Mouse (Mus musculus) C2C12 (cell line): ENCODE measurements around the gene Cnn1.

ENCODE experiments used
- CTCF ChIP-seq: IDR thresholded peaks from one replicate; pipeline ENCODE4 v1.5.1; 2011; ENCODE audit not compliant: control insufficient read depth, insufficient read depth, insufficient read length
- MAX ChIP-seq: IDR thresholded peaks from one replicate; pipeline ENCODE4 v1.6.1; 2011; ENCODE audit warnings: mild to moderate bottlenecking, control low read depth
- USF1 ChIP-seq: IDR thresholded peaks from one replicate; pipeline ENCODE4 v1.6.1; 2011; ENCODE audit warnings: low read depth, mild to moderate bottlenecking, control low read depth, moderate library complexity

- no peak for TF ChIP-seq CTCF
- TF ChIP-seq MAX, result no peak
- no peak for TF ChIP-seq USF1
Measured at GRCm38 (mm10) chr9:22157516-22158265, 58.7 kb downstream of the Cnn1 start.
